Mouse (Mus musculus): Measurements from ENCODE around the gene 4833423E24Rik. TPM values are rescaled to one million over a fixed set of nuclear protein-coding genes. Genes with fewer than 3 reads are reported as not detected.

4833423E24Rik gene
- polyA plus RNA-seq (2012; ENCODE audit: insufficient read depth, low replicate concordance) = not detected in 2 replicates

DNA sequence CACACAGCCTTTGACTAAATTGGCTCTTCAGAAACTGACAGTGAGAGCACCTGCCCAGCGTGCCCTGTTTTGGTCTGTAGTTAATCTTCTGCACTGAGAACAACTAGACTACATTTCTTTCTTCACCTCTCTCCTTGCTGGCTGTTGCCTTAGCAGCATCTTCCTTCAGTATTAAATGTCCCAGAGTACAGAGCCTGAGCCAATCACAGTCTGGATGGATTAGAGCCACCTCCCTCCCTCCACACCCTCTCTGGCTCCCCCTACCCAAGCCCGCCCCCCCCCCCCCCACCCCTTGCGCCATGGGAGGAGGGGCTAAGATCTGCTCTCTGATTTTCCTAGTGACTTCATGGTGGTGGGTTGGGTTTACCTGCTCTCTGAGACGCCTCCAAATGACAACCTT, at the start of gene 4833423E24Rik:
Gene 4833423E24Rik (minus strand): TSS at position 146 of the 400 bp plus-strand sequence.
- Histone ChIP-seq H3K4me1 (no peaks in the 10 kb centered on the region), H3K9me3 (peaks cover 3% of the 10 kb centered on the region; the same call in 1 of the 2 replicates), H3K4me3 (replicated peaks) (no peak within 1 kb of the TSS), H3K27me3 (replicated peaks) (no peaks in the 10 kb centered on the region), H3K36me3 (replicated peaks; ENCODE audit: low read length) (no peaks in the 10 kb centered on the region)
- TF ChIP-seq FLI1 (IDR thresholded peaks at IDR 0.05; ENCODE audit: low read length) (no peak), GATA1 (IDR thresholded peaks at IDR 0.05; ENCODE audit: borderline replicate concordance, low read length) (no peak)

DNA sequence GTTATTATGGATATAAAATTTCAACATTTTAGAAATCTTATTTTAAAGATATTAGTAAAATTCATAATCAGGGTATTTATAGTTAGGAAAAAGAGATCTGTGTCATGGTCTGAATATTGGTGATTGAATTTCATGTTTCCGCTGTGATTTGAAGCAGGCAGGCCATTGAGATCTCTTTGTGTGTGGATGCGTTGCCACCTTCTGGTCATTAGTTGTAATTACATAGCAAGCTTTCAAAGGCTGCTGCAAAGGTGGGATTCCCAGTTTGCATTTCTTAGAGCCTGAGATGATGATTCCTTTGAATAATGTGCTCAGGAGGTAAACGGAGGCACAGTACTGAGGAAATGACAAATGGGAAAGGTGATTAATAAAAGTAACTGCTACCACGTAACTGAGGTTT, 42.4 kb upstream of the 4833423E24Rik start:
- no peaks in the 10 kb centered on the region for H3K27me3 ChIP-seq (replicated peaks)
- TF ChIP-seq GATA1 (IDR thresholded peaks at IDR 0.05; ENCODE audit: borderline replicate concordance, low read length) (no peak), FLI1 (IDR thresholded peaks at IDR 0.05; ENCODE audit: low read length) (no peak)
- no peak overlapping the region for H3K4me3 ChIP-seq (replicated peaks)

DNA sequence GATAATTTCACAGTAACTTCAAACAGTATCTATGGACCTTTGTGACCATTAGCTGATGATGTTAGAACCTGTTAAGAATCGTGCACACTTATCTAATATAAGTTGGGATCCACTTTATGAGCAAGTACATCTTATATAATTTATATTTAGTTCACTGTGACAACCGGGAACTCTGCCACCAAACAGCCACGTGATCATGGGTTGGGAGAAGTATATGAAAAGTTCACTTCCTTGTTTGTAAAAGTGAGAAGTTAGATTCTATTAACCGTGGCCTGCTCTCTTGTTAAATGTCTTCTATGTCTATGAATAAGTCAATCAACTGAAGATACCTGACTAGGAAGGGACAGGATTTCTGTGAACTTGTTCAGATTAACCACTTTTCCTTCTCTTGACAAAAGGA, 41.4 kb upstream of the 4833423E24Rik start:
- no peaks in the 10 kb centered on the region for H3K36me3 ChIP-seq (replicated peaks; ENCODE audit: low read length)
- H3K27me3 ChIP-seq (replicated peaks) = no peaks in the 10 kb centered on the region
- no peak overlapping the region for H3K4me3 ChIP-seq (replicated peaks)
- no peaks in the 10 kb centered on the region for H3K9me3 ChIP-seq
- no peaks in the 10 kb centered on the region for H3K4me1 ChIP-seq
- TF ChIP-seq FLI1 (IDR thresholded peaks at IDR 0.05; ENCODE audit: low read length) = no peak

More for the DNA sequence above, 42.4 kb upstream of the 4833423E24Rik start:
- no peaks in the 10 kb centered on the region for H3K36me3 ChIP-seq (replicated peaks; ENCODE audit: low read length)
- no peaks in the 10 kb centered on the region for H3K4me1 ChIP-seq
- no peaks in the 10 kb centered on the region for H3K9me3 ChIP-seq

GRCm38 (mm10) chr2:85554806-85555205, 36.0 kb upstream of the 4833423E24Rik start:
- H3K4me3 ChIP-seq (replicated peaks) = no peak overlapping the region
- TF ChIP-seq FLI1 (IDR thresholded peaks at IDR 0.05; ENCODE audit: low read length) (no peak), GATA1 (IDR thresholded peaks at IDR 0.05; ENCODE audit: borderline replicate concordance, low read length) (no peak)
- H3K27me3 ChIP-seq (replicated peaks) = no peaks in the 10 kb centered on the region
- no peaks in the 10 kb centered on the region for H3K4me1 ChIP-seq
- H3K36me3 ChIP-seq (replicated peaks; ENCODE audit: low read length) = no peaks in the 10 kb centered on the region
- no peaks in the 10 kb centered on the region for H3K9me3 ChIP-seq

- no peak for TF ChIP-seq GATA1 (IDR thresholded peaks at IDR 0.05; ENCODE audit: borderline replicate concordance, low read length)
- TF ChIP-seq FLI1 (IDR thresholded peaks at IDR 0.05; ENCODE audit: low read length) = no peak
- Histone ChIP-seq H3K9me3 (no peaks in the 10 kb centered on the region), H3K4me1 (no peaks in the 10 kb centered on the region), H3K27me3 (replicated peaks) (no peaks in the 10 kb centered on the region), H3K36me3 (replicated peaks; ENCODE audit: low read length) (no peaks in the 10 kb centered on the region), H3K4me3 (replicated peaks) (no peak overlapping the region)
Measured at GRCm38 (mm10) chr2:85533934-85534333, 15.1 kb upstream of the 4833423E24Rik start.

- Histone ChIP-seq H3K4me3 (replicated peaks) (no peak overlapping the region), H3K36me3 (replicated peaks; ENCODE audit: low read length) (no peaks in the 10 kb centered on the region), H3K27me3 (replicated peaks) (no peaks in the 10 kb centered on the region), H3K9me3 (no peaks in the 10 kb centered on the region), H3K4me1 (no peaks in the 10 kb centered on the region)
- no peak for TF ChIP-seq GATA1 (IDR thresholded peaks at IDR 0.05; ENCODE audit: borderline replicate concordance, low read length)
- no peak for TF ChIP-seq FLI1 (IDR thresholded peaks at IDR 0.05; ENCODE audit: low read length)
Measured at GRCm38 (mm10) chr2:85532082-85532778, 13.4 kb upstream of the 4833423E24Rik start.

DNA sequence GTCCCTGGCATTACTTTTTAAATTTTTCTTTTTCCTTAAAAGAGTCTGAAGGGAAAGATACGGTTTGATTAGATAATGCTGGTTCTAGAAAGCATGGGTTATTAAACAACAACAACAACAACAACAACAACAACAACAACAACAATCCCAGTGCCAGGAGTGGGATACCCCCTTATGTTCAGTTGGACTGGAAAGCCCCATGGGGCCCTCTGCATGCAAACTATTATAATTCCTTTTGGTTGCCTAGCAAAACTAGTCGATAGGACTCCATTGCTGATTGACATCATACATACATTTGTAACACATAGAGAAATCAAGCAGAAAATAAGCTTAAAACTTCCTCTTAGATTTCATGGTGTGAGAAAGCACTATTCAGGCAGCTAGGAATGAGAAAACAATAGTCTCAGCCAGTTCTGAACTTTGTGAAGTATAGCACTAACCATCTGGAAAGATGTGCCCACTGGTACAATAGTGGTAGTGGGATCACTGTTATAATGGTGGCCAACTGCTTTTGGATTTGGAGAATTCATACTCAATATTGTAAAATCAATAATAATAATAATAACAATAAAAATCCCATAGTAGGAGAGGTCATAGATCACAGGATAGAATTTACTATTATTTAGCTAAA, 4.2 kb upstream of the 4833423E24Rik start:
- Histone ChIP-seq H3K9me3 (peaks cover 3% of the 10 kb centered on the region; the same call in 1 of the 2 replicates), H3K27me3 (replicated peaks) (no peaks in the 10 kb centered on the region), H3K4me3 (replicated peaks) (no peak overlapping the region), H3K36me3 (replicated peaks; ENCODE audit: low read length) (no peaks in the 10 kb centered on the region), H3K4me1 (no peaks in the 10 kb centered on the region)
- TF ChIP-seq FLI1 (IDR thresholded peaks at IDR 0.05; ENCODE audit: low read length) = no peak

DNA sequence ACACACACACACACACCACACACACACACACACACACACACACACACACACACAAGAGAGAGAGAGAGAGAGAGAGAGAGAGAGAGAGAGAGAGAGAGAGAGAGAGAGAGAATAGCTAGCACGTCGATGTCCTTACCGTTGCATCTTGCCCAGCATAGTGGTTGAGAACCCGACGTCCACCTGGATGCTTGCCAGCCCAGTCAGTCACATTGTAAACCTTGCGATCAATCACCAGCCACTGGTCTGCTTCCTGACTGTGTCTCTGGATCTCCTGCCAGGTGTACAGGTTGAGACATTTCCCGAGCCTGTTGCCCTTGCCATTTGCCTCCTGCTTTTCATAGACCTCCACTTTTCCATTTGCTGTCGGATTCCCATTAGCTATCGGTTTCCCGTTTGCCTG, 532 bp downstream of the 4833423E24Rik start:
- no peaks in the 10 kb centered on the region for H3K27me3 ChIP-seq (replicated peaks)
- no peaks in the 10 kb centered on the region for H3K4me1 ChIP-seq
- TF ChIP-seq GATA1 (IDR thresholded peaks at IDR 0.05; ENCODE audit: borderline replicate concordance, low read length) (no peak), FLI1 (IDR thresholded peaks at IDR 0.05; ENCODE audit: low read length) (no peak)
- H3K9me3 ChIP-seq = peaks cover 3% of the 10 kb centered on the region; the same call in 1 of the 2 replicates
- no peak overlapping the region for H3K4me3 ChIP-seq (replicated peaks)
- H3K36me3 ChIP-seq (replicated peaks; ENCODE audit: low read length) = no peaks in the 10 kb centered on the region

- H3K36me3 ChIP-seq (replicated peaks; ENCODE audit: low read length) = no peaks in the 10 kb centered on the region
- no peaks in the 10 kb centered on the region for H3K9me3 ChIP-seq
- no peak overlapping the region for H3K4me3 ChIP-seq (replicated peaks)
- no peaks in the 10 kb centered on the region for H3K27me3 ChIP-seq (replicated peaks)
- H3K4me1 ChIP-seq = no peaks in the 10 kb centered on the region
- no peak for TF ChIP-seq FLI1 (IDR thresholded peaks at IDR 0.05; ENCODE audit: low read length)
- no peak for TF ChIP-seq GATA1 (IDR thresholded peaks at IDR 0.05; ENCODE audit: borderline replicate concordance, low read length)
Measured at GRCm38 (mm10) chr2:85510376-85510775, 8.4 kb downstream of the 4833423E24Rik start.

GRCm38 (mm10) chr2:85490396-85490795, 28.4 kb downstream of the 4833423E24Rik start:
- 0 out of 2 replicates have a peak, but pooled peaks cover 5% of the 10 kb centered on the region for H3K9me3 ChIP-seq
- no peak for TF ChIP-seq GATA1 (IDR thresholded peaks at IDR 0.05; ENCODE audit: borderline replicate concordance, low read length)
- TF ChIP-seq FLI1 (IDR thresholded peaks at IDR 0.05; ENCODE audit: low read length) = no peak
- H3K27me3 ChIP-seq (replicated peaks) = no peaks in the 10 kb centered on the region
- H3K4me3 ChIP-seq (replicated peaks) = no peak overlapping the region
- no peaks in the 10 kb centered on the region for H3K4me1 ChIP-seq
- no peaks in the 10 kb centered on the region for H3K36me3 ChIP-seq (replicated peaks; ENCODE audit: low read length)
